Mouse (Mus musculus) right cerebral cortex, postnatal 10 days (tissue): ENCODE data around the gene Gm20894.
"Not testable (repeated sequence)": the region's sequence is repeated elsewhere in the genome, so short reads cannot be mapped to it uniquely, and the experiment has no call there.

Source experiments
- DNase-seq, 2 experiments: peaks; one replicate each; pipeline ENCODE4 v3.0.0; 2021; ENCODE audit warnings: low spot score in 2 of 2

Gm20894 gene

GRCm38 (mm10) chrY:28271412-28271811 is at the start of gene Gm20894:
Gene Gm20894, minus strand, starts transcription at chrY:28271512.
- not testable (repeated sequence) for DNase-seq
